Mouse (Mus musculus) adipose tissue, adult 10 weeks (tissue): ENCODE results near the gene Sox6. TPM values are rescaled to one million over a fixed set of nuclear protein-coding genes. Genes with fewer than 3 reads are reported as not detected.

ENCODE experiments used
- polyA plus RNA-seq: library from polyadenylated mRNA; stranded (reverse); fragments of 350-450 nt; fragmentation: Illumina TruSeq; extraction: RNeasy Lipid Tissue Mini Kit (QIAGEN cat#74804); gene quantifications from one replicate; pipeline ENCODE4 v1.2.3, GENCODE M21; 2014; ENCODE audit warnings: low read depth, low replicate concordance

Sox6 gene
- polyA plus RNA-seq = 8.1 TPM

GRCm38 (mm10) chr7:116038511-116038910 is at the start of gene Sox6:
Gene Sox6 (minus strand): TSS chr7:116038796.

DNA sequence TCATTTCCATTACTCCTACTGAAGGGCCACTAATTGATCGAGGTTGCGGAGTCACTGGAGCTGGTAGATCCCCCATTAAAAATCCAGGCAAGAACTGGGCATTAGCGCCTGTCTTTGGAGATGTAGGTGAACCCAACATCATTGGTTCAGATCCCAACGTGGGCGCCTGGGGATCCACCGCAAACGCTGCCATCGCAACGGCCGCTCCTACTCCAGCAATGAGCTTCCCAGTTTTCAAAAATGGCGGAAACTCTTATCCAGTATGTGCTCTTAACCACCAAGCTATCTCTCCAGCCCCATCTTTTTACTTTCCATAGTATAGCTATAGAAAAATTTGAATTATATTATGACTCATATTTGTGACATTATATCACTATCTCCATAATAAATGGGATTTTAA is 45.8 kb upstream of the Sox6 start, which contains the start of gene Gm4353:
TSS of gene Gm4353 (minus strand) at position 270 of the 400 bp plus-strand sequence.

GRCm38 (mm10) chr7:116039196-116039537 is 571 bp upstream of the Sox6 start, which contains the start of gene 1110004F10Rik:
Gene 1110004F10Rik (plus strand): TSS chr7:116039397.

Other genes starting within 250 kb of the Sox6 start
- 97.8 TPM for gene 1110004F10Rik, start 601 bp upstream of the Sox6 start, polyA plus RNA-seq
- 0.30 TPM for gene Gm4353, start 45.8 kb upstream of the Sox6 start, polyA plus RNA-seq